Mouse (Mus musculus) forebrain, embryonic 11.5 days (tissue): ENCODE results near the gene Fam214a. TPM values are rescaled to one million over a fixed set of nuclear protein-coding genes. Genes with fewer than 3 reads are reported as not detected.

Source experiments
- ATAC-seq: fragments of 200-750 bp; cut with Nextera tagmentation; replicated peaks from 2 replicates; pipeline ENCODE4 v1.8.0; 2017; ENCODE audit warnings: moderate TSS enrichment; ENCODE audit not compliant: low FRiP score
- DNase-seq: peaks from one replicate; pipeline ENCODE4 v3.0.0-alpha.2; 2017; ENCODE audit warnings: low spot score
- H3K27ac ChIP-seq: fragments of 300-500 bp; sonication (generic); 2 replicates; pipeline ENCODE4 v1.5.1; 2014; ENCODE audit warnings: low read depth, low read length
- H3K27me3 ChIP-seq: fragments of 300-500 bp; sonication (generic); 2 replicates; pipeline ENCODE4 v1.6.1; 2014; ENCODE audit warnings: mild to moderate bottlenecking, low read length, mixed read lengths; ENCODE audit not compliant: control insufficient read depth, insufficient read depth
- H3K36me3 ChIP-seq: fragments of 300-500 bp; sonication (generic); 2 replicates; pipeline ENCODE4 v1.6.1; 2014; ENCODE audit warnings: mild to moderate bottlenecking, low read length, moderate library complexity, mixed read lengths; ENCODE audit not compliant: control insufficient read depth, insufficient read depth
- H3K4me1 ChIP-seq: fragments of 300-500 bp; sonication (generic); replicated peaks from 2 replicates; pipeline ENCODE4 v1.6.1; 2014; ENCODE audit warnings: low read length, mixed read lengths; ENCODE audit not compliant: control insufficient read depth, insufficient read depth
- H3K4me2 ChIP-seq: fragments of 300-500 bp; sonication (generic); 2 replicates; pipeline ENCODE4 v1.6.1; 2014; ENCODE audit warnings: low read depth, mild to moderate bottlenecking, low read length, moderate library complexity, mixed read lengths; ENCODE audit not compliant: severe bottlenecking
- H3K4me3 ChIP-seq: fragments of 300-500 bp; sonication (generic); 2 replicates; pipeline ENCODE4 v1.5.1; 2014; ENCODE audit warnings: low read depth, low read length
- H3K9ac ChIP-seq: fragments of 300-500 bp; sonication (generic); 2 replicates; pipeline ENCODE4 v1.6.1; 2014; ENCODE audit warnings: low read length
- H3K9me3 ChIP-seq: fragments of 300-500 bp; sonication (generic); 2 replicates; pipeline ENCODE4 v1.6.1; 2016; ENCODE audit warnings: low read length, mixed read lengths; ENCODE audit not compliant: control insufficient read depth
- WGBS: fragments of 180-500 bp; shearing (Covaris S2); extraction: QIAGEN DNeasy Blood & Tissue Kit; methylation state at CpG from one replicate; pipeline ENCODE4 v1.1.7; 2014; 5-methylcytosine and 5-hydroxymethylcytosine counted together
- polyA plus RNA-seq: library from polyadenylated mRNA; unstranded; fragments of >200 nt; fragmentation: Nextera tagmentation; extraction: Ambion mirVana; gene quantifications from 2 replicates; pipeline ENCODE4 v1.2.1, GENCODE M21; 2014

Gene Fam214a
- polyA plus RNA-seq, 1 experiment from 2014 or later: 18.3 TPM

- Histone ChIP-seq H3K4me1 (peaks cover 3% of the 10 kb centered on the region; the same call in 1 of the 2 replicates), H3K4me2 (peak within 1 kb of the TSS; percentile 73), H3K27me3 (no peaks in the 10 kb centered on the region), H3K27ac (peak within 1 kb of the TSS; percentile 37; the same call in 1 of the 2 replicates), H3K9ac (peak within 1 kb of the TSS; percentile 91), H3K36me3 (no peaks in the 10 kb centered on the region), H3K4me3 (peak within 1 kb of the TSS; percentile 98), H3K9me3 (no peaks in the 10 kb centered on the region)
- DNase-seq: peak; percentile 92
- WGBS: under 1% methylated on average over 62 of the region's 73 CpGs
- peak; percentile 95 for ATAC-seq
Observed at GRCm38 (mm10) chr9:75037451-75038356, 85.0 kb downstream of the Fam214a start, which contains the start of gene Arpp19. TSS of gene Arpp19 (plus strand) at chr9:75037614.

- Histone ChIP-seq H3K4me3 (peak overlapping the region; percentile 98), H3K27ac (0 out of 2 replicates have a peak overlapping the region, but pooled peaks have one; percentile 37), H3K36me3 (no peaks in the 10 kb centered on the region), H3K9me3 (no peaks in the 10 kb centered on the region), H3K27me3 (no peaks in the 10 kb centered on the region), H3K9ac (peak overlapping the region; percentile 91), H3K4me2 (peak overlapping the region; percentile 73), H3K4me1 (peaks cover 3% of the 10 kb centered on the region; the same call in 1 of the 2 replicates)
- no peak for ATAC-seq
- DNase-seq: no peak
- 1% methylated on average over 10 of the region's 10 CpGs for WGBS
Observed at GRCm38 (mm10) chr9:75038357-75038688, 85.6 kb downstream of the Fam214a start.

- ATAC-seq (no peak), DNase-seq (no peak)
- Histone ChIP-seq H3K4me2 (no peak overlapping the region), H3K9me3 (no peaks in the 10 kb centered on the region), H3K4me1 (peaks cover 3% of the 10 kb centered on the region; the same call in 1 of the 2 replicates), H3K27ac (no peak overlapping the region), H3K9ac (no peak overlapping the region), H3K36me3 (no peaks in the 10 kb centered on the region), H3K27me3 (no peaks in the 10 kb centered on the region), H3K4me3 (no peak overlapping the region)
- 90% methylated on average over 2 of the region's 2 CpGs for WGBS
Observed at GRCm38 (mm10) chr9:75040566-75040965, 87.9 kb downstream of the Fam214a start.

- ATAC-seq (no peak), DNase-seq (no peak)
- Histone ChIP-seq H3K9ac (no peak overlapping the region), H3K9me3 (no peaks in the 10 kb centered on the region), H3K4me2 (no peak overlapping the region), H3K27ac (no peak overlapping the region), H3K27me3 (no peaks in the 10 kb centered on the region), H3K36me3 (no peaks in the 10 kb centered on the region), H3K4me1 (peaks cover 3% of the 10 kb centered on the region; the same call in 1 of the 2 replicates), H3K4me3 (no peak overlapping the region)
- WGBS: 85% methylated on average over 2 of the region's 2 CpGs
Observed at GRCm38 (mm10) chr9:75041840-75042525, 89.3 kb downstream of the Fam214a start.

GRCm38 (mm10) chr9:75043191-75043590 lies 90.5 kb downstream of the Fam214a start:
- Histone ChIP-seq H3K27ac (no peak overlapping the region), H3K4me3 (no peak overlapping the region), H3K9ac (no peak overlapping the region), H3K9me3 (no peaks in the 10 kb centered on the region), H3K4me1 (peaks cover 3% of the 10 kb centered on the region; the same call in 1 of the 2 replicates), H3K36me3 (no peaks in the 10 kb centered on the region), H3K27me3 (no peaks in the 10 kb centered on the region), H3K4me2 (no peak overlapping the region)
- ATAC-seq (no peak), DNase-seq (no peak)
- 92% methylated on average over 2 of the region's 2 CpGs for WGBS

GRCm38 (mm10) chr9:75047079-75047478 lies 94.4 kb downstream of the Fam214a start:
- ATAC-seq (no peak), DNase-seq (no peak)
- no peak overlapping the region for H3K9ac ChIP-seq
- no peaks in the 10 kb centered on the region for H3K4me1 ChIP-seq
- no peak overlapping the region for H3K4me3 ChIP-seq
- no peaks in the 10 kb centered on the region for H3K36me3 ChIP-seq
- H3K27ac ChIP-seq: no peak overlapping the region
- no peaks in the 10 kb centered on the region for H3K27me3 ChIP-seq
- H3K4me2 ChIP-seq: no peak overlapping the region
- H3K9me3 ChIP-seq: no peaks in the 10 kb centered on the region

GRCm38 (mm10) chr9:75049100-75049499 lies 96.4 kb downstream of the Fam214a start:
- ATAC-seq: no peak
- DNase-seq: no peak
- no peaks in the 10 kb centered on the region for H3K36me3 ChIP-seq

GRCm38 (mm10) chr9:75050003-75050402 lies 97.3 kb downstream of the Fam214a start:
- no peaks in the 10 kb centered on the region for H3K4me1 ChIP-seq
- no peaks in the 10 kb centered on the region for H3K9me3 ChIP-seq
- no peak overlapping the region for H3K9ac ChIP-seq
- no peak overlapping the region for H3K27ac ChIP-seq
- ATAC-seq: no peak
- H3K4me2 ChIP-seq: no peak overlapping the region
- H3K27me3 ChIP-seq: no peaks in the 10 kb centered on the region
- DNase-seq: peak; percentile 64
- H3K36me3 ChIP-seq: no peaks in the 10 kb centered on the region
- 41% methylated on average over 3 of the region's 3 CpGs for WGBS
- H3K4me3 ChIP-seq: no peak overlapping the region

More at GRCm38 (mm10) chr9:75049100-75049499, 96.4 kb downstream of the Fam214a start:
- no peaks in the 10 kb centered on the region for H3K4me1 ChIP-seq
- no peaks in the 10 kb centered on the region for H3K27me3 ChIP-seq
- H3K4me3 ChIP-seq: no peak overlapping the region
- no peaks in the 10 kb centered on the region for H3K9me3 ChIP-seq
- H3K27ac ChIP-seq: no peak overlapping the region
- no peak overlapping the region for H3K4me2 ChIP-seq
- H3K9ac ChIP-seq: no peak overlapping the region
- 86% methylated on average over 3 of the region's 3 CpGs for WGBS
